Mouse (Mus musculus): Measurements from ENCODE around the gene Epb41l2.
A peak's percentile ranks its signal among the peaks of the same experiment; 100 is the strongest.

Gene Epb41l2

GRCm38 (mm10) chr10:25526156-25526555, 166.6 kb downstream of the Epb41l2 start:
- DNase-seq, result no peak

DNA sequence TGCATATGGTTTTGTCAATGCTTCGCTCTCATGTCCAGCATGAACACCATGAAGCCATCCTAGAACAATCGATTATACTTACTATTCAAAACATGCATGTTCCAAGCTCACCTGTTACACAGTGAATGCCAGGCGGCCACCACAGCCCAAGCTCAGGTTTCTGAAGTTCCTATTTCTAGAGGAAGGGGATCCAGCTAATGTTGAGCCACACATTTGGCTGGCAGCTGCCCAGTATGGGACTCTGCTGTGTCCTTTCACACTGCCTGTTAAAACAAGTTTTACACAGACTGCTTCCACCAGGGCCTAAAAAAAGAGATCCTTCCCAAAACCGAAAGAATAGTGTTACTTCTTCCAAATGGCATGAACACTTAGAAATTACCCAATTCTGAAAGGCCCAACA, 167.0 kb downstream of the Epb41l2 start:
- DNase-seq, result peak; percentile 18

DNA sequence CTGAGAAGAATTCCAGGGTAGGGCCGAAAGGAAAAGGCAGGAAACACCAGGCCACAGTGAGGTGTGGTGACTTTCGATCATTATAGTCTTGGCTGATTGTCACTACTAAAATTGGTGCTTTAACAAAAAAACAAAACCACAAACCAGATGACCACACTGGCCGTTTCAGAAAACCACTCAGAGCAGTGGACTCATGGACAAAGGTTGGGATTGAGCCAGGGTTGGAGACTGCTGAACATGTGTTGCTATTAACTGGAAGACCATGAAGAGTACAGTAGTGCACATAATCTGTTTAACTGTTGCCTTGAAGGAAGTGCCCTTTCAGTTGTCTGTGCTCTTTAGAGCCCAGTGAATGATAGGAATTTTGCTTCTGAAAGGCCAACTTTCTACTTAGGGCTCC, 167.5 kb downstream of the Epb41l2 start:
- DNase-seq, result no peak

GRCm38 (mm10) chr10:25531335-25531734, 171.7 kb downstream of the Epb41l2 start:
- no peak for DNase-seq

DNA sequence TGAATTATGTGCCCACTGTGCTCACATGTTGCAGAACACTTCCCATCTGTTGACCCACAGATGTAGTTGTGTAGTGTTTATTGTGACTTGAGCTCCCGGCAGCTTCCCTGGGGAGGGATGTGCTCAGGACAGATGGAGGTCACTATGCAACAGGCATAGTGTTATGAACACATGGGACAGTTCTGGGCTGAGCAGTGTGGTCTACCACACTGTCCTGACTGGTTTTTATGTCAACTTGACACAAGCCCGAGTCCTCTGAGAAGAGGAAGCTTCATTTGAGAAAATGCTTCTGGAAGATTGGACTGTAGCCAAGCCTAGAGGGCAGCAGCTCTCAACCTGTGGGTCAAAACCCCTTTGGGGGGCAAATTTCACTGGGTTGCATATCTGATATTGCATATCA, 173.5 kb downstream of the Epb41l2 start:
- no peak for DNase-seq

GRCm38 (mm10) chr10:25533513-25534246, 174.1 kb downstream of the Epb41l2 start:
- no peak for DNase-seq

- no peak for DNase-seq
Measured at GRCm38 (mm10) chr10:25534467-25534866, 174.9 kb downstream of the Epb41l2 start.

GRCm38 (mm10) chr10:25535891-25536331, 176.3 kb downstream of the Epb41l2 start, which contains the start of gene Smlr1:
Gene Smlr1, minus strand, starts transcription at chr10:25536267.
- no peak for DNase-seq

DNA sequence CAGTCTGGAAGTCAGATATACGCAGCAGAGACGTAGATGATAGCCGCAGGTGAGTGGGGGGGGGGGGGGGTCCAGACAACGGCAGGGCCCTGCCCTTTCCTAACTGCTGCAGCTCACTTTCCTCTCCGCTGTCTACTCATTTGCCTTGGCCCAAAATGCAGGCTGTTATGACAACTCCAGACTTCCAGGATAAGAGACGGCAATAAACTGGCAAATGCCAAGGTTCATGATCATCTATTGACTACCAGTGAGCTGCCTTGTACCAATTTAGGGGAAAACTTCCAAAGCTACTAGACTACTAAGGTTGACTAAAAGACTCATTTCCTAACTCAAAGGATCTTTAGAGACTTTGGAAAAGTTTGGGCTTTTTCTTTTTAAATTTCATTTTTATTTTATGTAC, 177.0 kb downstream of the Epb41l2 start:
- no peak for DNase-seq

DNA sequence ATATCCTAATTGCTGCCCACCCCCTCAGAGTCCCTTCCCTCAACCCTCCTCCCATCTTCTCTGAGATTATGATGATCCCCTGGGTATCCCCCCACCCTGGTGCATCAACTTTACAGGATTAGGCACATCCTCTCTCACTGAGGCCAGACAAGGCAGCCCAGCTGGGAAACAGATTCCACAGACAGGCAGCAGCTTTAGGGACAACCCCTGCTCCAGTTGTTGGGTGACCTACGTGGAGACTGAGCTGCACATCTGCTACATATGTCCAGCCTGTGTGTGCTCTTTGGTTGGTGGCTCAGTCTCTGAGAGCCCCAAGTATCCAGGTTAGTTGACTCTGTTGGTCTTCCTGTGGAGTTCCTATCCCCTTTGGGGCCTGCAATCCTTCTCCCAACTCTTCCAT, 179.1 kb downstream of the Epb41l2 start:
- DNase-seq, result no peak

GRCm38 (mm10) chr10:25539146-25539770, 179.7 kb downstream of the Epb41l2 start:
- DNase-seq, result peak; percentile 42

DNA sequence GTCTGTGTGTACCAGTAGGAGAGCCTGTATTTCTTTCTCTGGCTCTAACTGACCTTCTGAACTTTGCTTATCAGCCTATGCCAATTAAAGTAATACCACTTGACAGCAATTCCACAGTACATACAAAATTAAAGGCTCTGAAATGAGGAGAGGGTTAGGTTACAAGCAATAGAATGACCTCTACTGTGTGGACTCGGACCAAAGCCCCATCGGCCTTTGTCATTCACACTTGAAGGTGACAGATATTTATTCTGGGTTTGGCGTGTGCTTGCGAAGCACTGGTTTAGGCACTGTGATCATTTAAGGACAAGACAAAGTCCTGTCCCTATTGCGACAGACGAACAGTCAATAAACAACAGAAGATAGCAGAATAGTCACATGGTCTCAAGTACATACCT, 180.2 kb downstream of the Epb41l2 start:
- DNase-seq, result no peak

DNA sequence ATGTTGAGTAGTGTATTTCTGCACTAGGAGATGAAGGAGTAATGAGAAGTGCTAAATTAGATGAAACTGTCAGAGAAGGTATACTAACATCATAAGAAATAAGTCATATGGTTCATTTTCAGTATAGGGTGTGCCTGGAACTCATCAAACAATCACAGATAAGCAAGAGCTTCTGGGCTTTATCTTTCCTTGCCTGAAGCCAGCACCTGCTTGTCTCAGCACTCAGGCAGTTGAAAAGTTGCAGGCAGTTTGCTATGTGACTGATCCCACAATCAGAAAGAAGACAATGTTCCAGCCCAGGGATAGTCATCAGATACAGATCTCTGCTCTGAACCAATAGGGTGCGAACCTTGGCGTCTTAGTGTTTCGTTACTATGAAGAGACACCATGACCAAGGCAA, 181.5 kb downstream of the Epb41l2 start:
- DNase-seq, result no peak

DNA sequence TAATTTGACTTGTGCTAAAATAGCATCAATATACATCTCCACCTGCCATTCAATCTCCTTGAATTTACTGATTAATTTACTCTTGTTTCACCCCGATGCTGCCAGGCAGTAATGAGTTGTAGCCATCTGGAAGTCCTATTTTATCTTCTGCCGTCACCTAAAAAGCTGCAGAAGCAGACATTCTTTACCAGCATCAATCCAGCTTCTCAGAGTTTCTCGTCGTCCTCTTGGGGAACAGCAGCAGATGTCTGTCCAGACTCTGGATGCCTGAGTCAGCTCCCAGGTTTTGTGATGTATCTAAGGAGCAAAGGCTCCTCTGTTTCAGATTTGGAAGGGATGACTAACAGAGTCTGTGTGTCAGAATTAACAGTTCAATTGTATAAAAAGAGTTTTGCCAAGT, 193.3 kb downstream of the Epb41l2 start:
- no peak for DNase-seq

DNA sequence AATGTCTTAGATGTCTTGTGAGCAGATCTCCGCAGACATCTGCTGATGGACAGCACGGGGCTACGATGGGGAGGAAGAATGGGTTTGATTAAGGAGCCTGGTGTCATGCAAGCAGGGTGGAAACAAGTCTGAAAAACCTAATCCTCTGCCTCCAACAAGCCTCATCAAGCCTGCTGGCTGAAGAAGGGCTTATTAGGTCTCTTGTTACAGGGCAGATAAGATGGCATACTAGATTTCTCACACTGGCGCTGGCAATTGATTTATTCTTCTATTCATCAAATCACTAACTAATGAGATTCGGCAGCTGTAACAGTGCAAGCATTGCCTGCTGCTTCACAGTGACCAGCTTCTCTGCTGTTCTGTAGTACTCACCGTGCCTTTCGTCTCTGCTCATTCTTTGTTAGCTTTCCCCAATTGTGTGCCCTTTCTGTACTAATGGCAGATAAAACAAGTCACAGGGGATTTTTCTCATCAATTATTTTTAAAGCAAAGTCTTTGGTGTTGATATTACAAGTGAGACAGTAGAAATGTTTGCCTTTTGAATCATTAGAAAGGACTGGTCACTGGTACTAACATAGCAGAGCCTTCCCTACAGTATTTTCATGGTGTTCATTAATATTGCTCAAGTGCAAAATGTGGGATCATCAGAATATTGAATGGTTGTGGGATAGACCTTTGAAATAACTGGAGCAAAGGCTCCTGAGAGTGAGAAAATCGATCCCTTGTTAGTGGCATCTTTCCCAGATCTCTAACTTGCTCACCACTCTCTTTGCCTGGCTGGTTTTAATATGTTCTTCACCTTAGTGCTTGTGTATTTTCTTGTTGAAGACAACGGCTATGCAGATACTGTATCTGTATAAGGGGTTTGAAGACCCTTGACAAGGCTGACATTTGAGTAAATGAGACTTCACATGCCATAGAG, 212.0 kb downstream of the Epb41l2 start:
- DNase-seq, result no peak

Data from right cerebral cortex, postnatal 4 days (tissue).